Mouse (Mus musculus) heart, postnatal 0 days (tissue): ENCODE measurements at regions not wholly inside any gene's neighbourhood (a gene's known extent, or its start where the extent isn't known, plus 50 kb on each side); places are given as distances from the start of the nearest gene placed in this dataset.

Experiments used
- CTCF ChIP-seq: IDR thresholded peaks from 2 replicates; pipeline ENCODE4 v1.5.1; 2016; ENCODE audit warnings: antibody characterized with exemption, control low read depth, low read depth
- EP300 ChIP-seq: IDR thresholded peaks from 2 replicates; pipeline ENCODE4 v1.6.1; 2016; ENCODE audit warnings: antibody characterized with exemption, low read depth

DNA sequence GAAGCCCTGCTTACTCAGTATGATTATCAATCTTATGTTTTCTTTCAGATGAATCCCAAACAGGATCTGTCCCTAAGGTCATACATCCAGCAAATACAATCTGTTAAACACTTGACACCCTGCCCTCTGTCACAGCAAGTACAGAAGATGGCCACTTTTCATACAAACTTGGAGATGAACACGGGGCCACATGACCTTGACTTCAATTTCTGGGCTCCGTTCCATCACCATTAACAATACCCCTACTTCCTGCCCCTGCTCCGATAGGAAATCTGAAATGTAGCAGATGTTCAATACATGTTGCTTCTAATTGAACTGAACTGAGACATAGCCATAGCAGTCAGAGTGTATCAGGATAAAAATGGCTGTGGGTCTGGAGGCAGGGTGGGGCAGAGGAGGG lies 294.2 kb downstream of the Pdcd6ip start:
- TF ChIP-seq CTCF (no peak), EP300 (no peak)
